Mouse (Mus musculus): ENCODE data around the gene Sfxn5.

The Sfxn5 gene

DNA sequence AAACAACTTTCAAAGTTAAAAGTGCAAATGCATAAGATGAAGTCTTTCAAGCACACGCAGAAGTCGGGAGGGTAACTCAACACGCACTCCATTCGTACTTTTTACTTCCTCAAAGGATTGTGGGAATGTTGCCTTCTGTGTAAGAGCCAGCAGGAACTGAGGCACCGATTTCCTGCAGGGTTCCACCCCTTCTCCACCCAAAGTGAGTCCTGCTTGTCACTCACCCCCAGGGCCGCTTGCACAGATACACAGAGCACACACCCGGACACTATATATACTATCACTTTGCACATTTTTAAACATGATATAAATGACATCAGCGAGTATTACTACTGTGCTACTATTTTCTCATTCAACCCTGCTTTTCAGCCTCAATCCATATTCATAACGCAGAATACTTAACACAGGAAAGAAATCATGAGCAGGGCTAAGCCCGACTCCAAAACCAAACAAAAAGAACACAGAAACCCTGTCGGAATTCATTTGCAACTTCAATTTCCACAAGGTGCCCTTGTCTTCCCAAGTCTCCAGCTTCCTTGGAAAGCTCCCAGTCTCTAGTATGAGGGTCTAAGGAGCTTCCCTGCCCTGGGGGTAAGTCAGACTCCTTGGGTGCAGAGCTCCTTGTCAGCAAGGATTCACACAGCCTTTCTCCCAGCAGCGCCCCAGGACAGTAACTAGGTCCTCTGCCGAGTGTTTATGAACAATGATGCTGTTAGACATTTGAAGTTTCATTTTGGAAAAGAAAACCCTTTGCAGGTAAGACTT, 46.8 kb downstream of the Sfxn5 start:
- DNase-seq: no peak

DNA sequence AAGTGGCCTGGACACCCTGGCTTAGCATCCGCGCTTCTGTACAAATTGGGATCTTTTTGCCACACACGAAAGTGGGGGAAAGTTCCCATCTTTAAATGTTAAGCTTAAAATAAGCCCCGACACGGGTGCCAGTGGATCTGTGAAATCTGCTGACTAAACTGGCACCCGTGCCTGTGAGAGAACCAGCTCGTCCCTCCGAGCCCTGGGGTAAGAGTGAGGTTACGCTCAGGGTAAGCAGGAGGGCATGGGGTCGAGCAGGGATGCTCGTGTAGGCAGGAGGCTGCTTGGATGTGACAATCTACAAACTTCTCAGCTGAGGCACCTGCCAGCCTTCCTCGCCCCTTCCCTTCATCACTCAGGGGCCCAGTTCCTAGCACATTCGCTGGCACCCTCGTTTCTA, 52.4 kb downstream of the Sfxn5 start:
- DNase-seq: no peak

DNA sequence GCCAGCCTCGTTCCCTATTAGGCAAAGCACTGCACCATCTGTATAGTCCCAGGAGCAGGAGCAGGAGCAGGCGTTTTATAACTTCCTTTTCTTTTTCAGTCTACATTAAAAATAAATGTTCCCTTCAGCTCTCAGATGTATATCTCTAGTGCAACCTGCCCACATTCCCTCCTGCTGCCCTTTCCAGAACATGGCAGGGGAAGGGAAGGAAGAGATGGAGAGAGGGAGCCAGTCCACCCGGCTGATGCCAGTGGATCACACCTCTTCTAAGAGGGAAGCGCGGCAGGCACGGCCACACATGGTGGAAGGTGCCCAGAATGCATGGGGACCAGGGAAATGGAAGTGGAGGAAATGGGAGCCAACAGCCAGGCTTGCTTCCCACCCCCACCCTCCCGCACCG, 56.7 kb downstream of the Sfxn5 start:
- DNase-seq: no peak

DNA sequence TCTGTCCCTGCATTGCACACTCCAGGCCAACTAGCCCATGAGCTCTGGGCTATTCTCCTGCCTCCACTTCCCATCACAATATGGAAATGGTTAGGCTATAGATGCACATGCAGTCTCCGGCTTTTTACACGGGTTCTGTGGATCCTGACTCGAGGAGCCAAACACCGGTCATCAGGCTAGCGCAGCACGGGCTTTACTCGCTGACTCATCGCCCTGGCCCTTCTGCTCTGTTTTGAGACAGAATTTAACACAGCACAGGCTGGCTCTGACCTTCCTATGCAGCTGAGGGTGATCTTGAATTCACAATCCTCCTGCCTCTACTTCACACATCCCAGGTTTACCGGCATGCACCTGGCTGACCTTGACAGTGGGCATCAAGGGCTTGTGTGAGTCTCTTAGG, 60.8 kb downstream of the Sfxn5 start:
- DNase-seq: no peak

DNA sequence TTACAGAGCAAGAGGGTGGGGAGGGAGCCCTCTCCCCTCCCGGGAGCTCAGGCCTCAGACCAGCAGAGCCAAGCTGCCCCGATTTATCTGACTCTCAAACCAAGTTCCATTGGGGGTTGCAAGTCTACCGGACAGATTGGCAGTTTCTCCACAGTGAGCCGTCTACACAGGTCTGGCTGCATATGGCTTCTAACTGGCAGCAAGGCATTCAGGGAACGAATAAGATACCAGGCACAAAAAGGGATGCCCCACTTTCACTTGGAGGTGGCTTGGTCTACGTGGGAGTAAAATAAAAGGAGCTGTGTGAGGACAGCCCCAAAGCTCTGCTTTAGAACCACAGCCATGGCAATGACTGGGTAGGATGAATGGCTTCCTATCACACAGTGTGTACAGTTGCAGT, 67.2 kb downstream of the Sfxn5 start:
- DNase-seq: no peak

DNA sequence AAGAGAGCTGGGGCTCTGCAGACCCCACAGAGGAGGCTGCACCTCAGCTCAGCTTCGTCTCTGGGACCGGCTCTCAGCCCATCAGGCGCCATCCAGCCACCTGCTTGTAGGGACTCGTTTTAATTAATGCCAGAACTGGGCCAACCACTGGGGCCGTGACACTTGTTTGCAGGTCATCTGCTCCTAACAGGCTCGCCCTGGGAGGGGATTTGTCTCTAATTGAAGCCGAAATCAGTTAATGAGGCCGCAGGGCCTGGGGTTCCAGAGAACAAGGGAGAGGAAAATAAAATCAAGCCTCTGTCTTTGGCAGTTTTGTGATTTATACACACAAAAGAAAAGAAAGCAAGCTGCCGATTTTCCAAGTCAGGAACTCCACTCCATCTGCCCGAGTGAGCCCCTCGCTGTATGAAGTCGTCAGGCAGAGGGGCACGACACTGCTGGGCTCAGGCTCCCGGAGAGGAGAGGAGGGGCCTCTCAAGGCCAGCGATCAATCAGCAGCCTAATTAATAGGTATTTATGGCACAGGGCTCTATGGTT, 68.2 kb downstream of the Sfxn5 start:
- no peak for DNase-seq

DNA sequence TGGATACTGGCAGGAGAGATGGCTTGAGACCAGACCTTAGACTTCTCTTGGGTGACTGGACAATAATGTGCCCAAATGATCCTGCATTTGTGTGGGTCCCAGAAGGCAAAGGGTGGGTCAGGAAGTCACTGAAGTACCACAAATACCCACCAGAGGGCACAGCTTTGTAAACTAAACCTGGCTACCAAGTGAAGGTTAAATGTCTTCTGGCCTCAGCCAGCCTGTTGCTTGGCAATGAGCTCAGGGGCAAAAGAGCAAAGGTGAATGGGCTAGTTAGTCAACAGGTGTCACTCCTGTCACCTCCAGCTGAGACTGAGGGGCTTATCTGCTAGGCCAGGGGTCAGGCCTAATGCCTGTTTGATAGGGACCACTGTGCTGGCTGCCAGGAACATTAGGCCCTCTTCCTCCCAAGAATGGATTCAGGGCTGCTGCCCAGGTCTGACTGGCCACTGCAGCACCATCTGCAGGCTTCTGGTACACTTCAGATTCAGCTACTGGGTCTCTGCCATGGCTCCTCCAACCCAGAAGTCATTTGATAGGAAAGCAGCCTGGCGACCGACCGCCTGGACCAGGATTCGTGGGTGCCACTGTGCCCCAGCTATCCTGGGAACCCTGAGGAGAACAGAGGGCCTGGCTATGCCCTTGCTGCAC, 70.2 kb downstream of the Sfxn5 start:
- peak; percentile 32 to 52 for DNase-seq

DNA sequence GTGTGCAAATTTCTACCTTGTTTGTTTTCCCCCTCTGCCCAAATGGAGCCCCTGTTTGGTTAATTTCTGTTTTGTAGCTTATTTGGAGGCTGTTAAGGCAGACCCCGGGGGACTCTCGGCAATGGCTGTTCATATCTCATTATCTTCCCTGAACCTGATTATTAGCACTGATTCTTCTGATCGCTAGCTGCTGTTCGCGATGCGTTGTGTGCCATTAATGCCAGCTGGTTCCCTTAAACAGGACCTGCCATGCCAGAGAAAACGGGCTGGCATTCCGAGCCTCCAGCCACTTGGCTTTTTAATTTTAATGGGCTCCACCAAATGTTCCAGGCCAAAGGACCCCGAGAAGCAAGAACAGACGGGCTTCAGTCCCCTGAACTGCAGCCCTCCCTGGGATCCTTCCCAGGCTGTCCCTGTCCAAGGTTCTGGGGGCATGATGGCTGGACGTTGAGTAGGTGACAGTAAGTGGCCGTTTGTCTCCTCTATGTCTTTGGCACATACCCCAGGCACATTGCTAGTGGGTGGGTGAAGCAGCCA, 74.1 kb downstream of the Sfxn5 start:
- DNase-seq: no peak

DNA sequence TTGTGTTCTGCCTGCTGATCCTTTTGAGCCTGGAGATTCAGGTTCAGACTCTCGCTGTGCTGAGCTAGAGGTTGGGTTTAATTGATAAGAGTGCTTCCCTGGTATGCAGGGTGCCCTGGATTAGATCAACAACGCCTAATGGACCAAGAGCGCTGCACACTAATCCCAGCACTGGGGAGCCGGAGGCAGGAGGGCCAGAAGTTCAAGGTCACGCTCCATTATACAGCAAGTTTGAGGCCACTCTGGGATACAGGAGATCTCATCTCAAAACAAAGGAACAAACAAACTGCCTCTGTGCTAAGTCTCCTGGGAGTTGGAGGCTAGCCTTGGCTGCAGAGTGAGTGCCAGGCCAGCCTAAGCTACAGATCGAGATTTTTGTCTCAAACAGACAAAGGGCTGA, 77.6 kb downstream of the Sfxn5 start:
- DNase-seq: no peak

DNA sequence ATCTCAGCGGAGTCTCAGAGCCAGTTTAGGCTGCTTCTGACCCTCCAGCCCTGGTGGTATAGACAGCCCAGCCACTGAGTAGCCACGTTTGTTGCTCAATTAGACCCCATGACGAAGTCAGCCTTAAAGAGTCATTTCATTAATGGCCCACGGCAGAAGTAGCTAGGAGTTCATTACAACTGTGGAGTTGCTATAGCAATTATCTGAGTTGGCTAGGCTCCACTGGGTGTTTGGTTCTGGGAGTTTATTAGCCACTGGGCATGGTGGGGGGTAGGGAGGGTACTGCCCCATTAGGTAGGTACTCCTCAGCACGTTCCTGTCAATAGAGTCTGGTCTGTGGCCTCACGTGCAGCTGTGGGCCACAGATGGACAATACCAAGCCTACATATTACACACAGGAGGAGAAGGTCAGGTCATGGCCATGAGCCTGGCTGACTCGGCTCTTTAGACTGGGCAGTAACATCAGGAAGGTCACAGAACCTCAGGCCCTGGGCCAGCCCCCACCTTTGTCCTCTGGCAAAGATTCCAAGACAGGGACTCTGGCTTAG, 79.2 kb downstream of the Sfxn5 start:
- no peak for DNase-seq

DNA sequence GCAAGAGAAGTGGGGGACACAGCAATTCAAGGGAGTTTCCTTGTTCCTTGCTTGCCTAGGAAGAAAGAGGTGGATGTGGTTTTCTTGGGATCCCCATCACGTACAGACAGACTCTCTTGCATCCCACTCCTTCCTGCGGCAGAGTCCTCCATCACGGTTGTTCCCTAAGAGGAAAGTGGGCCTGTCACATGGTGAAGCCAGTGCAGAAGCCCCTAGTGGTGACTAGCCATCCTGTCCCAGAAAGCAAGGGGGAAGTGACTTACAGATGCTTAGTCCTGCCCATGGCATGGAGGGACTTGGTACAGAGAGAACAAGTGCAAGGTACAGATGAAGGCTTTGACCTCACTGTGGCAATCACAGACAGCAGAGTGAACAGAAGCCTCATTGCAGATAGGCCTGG, 79.9 kb downstream of the Sfxn5 start:
- DNase-seq: no peak

DNA sequence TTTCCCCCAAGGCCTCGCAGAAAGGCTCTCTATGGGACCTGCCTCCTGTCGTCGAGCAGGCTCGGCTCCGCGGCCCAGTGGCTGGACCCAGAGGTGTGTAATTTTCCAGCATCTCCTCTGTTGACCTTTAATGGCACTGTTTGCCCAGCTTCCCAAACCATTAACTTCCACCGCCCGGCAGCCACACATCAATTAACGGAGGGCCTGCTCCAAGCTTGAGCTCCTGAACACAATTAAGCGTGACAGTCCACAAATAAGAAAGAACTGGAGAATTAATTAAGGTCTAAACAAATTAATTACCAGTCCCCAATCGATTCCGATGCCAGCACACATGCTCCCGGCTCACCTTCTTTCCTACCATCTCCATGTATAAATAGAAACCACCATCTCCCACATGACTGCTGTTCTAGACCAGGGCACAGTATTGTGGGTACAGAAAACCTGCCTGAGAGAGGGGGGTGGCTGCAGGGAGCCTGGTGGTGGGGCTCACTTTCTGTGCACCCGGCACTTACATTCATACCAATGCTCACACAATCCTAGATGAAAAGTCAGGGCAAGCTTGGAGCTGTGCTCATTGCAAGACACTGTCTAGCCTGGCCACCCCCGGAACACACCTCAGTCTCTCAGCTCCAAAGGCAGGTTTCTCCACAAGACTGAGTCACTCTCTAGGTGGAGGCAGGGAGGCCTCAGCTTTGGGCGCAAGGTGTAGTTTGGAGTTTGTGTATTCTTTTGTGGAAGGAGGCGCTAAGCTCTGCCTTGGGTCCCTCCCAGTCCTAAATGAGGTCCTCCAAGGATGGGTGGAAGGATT, 80.8 kb downstream of the Sfxn5 start:
- no peak for DNase-seq

DNA sequence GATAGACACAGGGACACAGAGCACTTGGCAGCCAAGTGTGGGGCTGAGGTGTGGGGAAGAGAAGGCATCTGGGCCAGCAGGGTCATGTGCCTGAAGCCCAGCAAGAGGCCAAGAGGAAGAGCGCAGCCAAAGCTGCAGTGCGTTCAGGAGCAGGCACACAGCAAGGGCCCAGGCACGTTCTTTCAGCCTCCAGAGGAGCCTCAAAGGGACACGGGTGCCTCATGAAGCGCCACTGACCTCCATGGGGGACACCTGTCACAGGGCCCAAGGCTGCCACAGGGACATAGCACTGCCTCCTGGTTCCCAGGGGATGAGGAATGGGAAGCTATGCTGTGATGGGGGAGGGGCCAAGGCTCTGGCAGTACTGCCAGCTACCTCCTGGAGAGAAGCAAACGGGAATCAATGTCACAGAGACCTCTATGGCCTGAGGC, 82.4 kb downstream of the Sfxn5 start:
- peak; percentile 20 to 23 for DNase-seq

DNA sequence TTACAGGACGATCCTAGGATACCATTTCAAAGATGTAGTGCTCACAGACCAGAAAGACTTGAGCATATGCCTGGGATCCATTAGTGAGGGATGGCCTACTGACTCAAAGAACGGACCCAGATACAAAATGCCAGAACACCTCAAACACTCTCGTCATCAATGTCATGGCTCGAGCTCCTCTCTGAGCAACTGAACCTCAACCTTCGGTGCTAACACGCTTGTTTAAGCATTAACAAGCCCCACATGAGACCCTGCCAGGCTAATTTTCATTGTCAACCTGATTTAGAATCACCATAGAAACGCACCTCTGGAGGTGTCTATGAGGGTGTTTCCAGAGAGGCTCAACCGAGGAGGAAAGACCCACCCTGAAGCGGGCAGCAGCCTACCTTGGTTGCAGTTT, 83.4 kb downstream of the Sfxn5 start:
- DNase-seq: no peak

DNA sequence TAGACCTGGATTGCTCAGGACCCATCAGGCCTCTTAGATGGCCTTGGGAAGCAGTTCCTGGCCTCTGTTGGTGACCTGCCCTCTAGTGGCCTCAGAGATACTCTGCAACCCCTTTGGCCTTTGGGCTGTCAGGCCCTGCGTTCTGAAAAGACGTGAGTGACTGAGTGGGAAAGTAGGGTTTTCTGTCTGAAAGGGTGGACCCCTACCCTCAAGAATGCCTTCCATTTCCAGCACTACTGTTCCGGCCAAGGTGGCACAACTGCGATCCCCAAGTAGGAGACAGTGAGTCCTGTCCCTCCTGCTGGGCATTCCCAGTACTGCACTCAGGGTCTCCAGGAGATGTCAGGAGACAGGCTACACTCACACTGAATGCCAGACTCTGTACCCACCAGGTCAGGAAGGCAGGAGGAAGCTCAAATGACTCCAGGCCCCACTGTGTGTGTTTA, 94.2 kb downstream of the Sfxn5 start:
- peak; percentile 54 to 61 for DNase-seq

DNA sequence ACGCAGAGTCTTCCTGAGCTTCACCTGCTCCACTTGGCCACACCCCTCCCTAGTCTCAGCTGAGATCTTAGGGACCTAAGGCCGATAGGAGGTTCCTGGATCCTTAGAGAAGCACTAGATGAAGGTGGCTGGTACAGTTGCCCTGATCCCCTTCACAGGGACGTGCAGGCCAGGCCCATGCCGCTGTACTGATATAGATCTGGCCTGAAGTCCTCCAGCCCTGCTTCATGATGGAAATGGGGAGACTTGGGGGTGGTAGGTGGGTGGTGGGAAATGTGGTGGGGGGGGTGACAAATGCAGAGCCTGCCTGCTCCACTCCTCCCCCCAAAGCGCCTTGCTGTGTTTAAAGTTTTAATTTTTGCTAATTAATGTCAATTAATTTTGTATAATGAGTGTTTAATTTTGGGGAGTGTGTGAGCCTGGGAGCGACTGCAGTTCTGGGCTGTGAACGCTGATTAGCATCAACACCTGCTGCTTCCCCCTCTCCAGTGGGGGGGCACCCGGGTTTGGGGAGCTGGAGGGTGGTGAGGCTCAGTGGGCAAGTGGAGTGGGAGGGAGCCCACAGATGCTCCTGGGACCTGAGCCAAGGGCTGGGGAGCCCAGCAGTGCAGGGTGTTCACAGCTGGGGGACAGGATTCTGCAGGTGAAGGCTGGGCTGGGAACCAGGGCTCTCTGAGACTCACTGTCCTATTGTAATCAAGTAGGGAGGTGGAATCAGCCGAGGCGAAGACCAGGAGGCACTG, 95.5 kb downstream of the Sfxn5 start:
- no peak for DNase-seq

DNA sequence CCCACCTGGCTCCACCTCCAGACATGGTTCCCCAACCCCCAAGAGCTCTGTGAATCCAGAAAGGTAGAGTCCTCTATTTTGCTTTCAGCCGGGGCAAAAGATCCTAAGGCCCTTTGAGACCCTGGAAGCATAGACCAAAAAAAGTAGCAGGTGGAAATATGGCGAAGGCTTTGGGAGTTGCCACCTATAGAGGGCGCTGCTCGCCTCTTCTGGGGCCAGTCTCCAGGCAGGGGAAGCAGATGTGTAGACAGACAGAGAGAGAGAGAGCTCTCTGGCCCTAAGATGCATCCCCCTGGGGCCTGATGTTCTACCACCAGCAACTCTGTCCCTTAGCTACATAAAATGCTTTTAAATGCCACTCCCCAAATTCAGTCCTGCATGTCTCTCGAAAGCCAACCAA, 96.2 kb downstream of the Sfxn5 start:
- peak in 1 of 2 experiments; percentile 33 for DNase-seq

DNA sequence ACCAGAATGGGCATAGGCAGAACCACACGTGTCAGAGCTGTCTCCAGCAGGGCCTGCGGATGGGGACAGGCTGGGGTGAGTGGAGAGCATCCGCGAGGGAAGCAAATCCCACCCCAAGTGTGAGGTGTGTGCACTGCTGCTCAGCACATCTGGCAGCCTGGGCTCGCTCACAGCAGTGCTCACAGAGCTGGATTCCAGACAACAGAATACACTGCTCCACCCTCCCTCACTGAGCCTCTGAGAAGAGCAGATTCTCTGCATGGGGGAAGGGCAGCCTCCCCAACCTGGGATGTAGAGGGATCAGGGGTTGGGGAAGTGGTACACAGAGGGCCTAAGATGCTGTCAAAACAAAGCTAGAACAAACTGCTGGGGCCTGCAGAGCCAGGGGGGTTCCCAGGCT, 98.4 kb downstream of the Sfxn5 start:
- no peak for DNase-seq

DNA sequence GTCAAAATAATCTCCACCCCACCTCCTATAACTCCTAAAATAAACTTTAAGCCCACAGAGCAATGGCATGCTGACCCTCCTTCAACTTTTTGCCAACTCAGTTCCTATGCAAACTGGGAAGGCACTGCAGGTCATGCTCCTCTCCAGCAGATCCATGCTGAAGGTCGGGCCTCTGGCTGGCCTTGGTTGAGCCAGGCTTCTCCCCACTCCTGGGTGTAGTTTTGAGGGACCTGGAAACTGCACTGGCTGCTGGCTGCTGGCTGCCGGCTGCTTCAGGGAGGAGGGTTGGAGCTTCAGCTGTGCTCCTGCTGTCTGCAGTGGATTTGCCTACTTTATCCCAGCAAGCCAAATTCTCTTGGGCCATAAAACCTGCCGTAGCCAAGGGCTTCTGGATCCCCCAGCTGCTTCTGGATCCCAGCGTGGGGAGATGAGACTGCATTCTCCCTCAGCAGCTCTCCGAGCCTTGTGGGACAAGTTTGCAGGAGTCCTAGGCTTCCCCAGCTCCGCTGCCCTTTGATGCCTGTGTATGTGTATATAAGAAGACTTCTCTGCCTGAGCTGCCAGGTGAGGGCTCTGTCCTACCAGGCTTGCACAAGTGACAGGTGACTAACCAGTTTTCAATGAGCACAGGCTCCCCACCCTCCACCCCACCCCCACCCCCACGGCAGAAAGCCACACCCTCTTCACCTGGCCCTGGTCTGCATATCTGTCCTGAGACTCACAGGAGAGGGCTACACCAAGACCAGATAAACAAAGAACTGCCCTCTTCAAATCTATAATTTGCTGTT, 100.2 kb downstream of the Sfxn5 start:
- no peak for DNase-seq

DNA sequence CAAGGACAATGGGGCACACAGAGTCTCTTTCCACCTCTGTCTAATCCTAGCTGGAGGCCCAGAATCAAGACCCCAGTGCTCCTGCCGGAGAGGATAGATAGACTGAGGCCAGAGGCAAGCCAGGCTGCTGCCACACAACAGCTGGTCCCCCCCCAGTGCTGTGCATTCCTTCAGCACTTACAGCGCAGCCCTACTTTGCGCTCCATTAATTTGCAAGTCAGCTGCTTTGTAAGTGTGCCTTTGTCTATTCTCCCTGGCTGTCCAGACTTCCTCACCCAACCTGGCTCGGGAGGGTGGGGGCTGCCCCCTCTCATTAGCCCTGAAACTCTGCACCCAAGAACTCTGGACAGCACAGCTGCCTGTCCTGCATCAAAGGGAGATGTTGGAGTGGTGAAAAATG, 101.2 kb downstream of the Sfxn5 start:
- DNase-seq: no peak

DNA sequence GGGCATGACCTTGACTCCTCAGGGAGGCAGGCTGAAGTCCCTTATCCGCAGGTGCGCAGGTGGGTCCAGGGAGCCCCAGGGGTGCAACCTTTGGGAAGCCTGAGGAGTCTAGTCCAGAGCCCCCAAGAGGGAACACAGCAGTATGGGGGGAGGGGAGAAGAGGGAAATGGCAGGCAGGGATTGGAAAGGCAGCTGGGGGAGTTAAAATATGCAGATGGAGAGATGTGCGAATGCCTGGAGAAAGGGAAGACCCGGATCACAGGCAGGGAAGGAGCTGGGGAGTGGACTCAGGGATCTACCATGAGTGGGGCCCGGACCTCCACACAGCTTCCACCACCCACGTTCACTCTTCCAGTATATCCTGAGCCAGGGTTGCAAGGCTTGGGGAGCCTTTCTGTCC, 101.8 kb downstream of the Sfxn5 start:
- DNase-seq: no peak

Measured in cerebellum, postnatal 36 days (tissue).